In genomic region chrX:98850869-98851268, GRCm38 (mm10) we compare ENCODE assay signal across 25 mouse cellular contexts.
"Had no signal": no experiment of that assay in that cellular context is flagged by ENCODE, and none has a peak within 500 bp of the region (broad histone marks: within the 10 kb centered on the region; RNA-seq: fewer than 3 reads in every experiment).

No protein-coding gene starts in this region.

- H3K9me3 ChIP-seq: heart, embryonic 13.5 days; heart, embryonic 15.5 days; hindbrain, embryonic 13.5 days; hindbrain, embryonic 15.5 days; intestine, embryonic 15.5 days; limb, embryonic 10.5 days; limb, embryonic 12.5 days; liver, embryonic 13.5 days had no signal

- DNase-seq: gastrocnemius, adult 2 months; gastrocnemius, postnatal 10 days; gastrocnemius, postnatal 25 days; heart, adult 18-20 months; heart, postnatal 14 days; heart, postnatal 36 days; kidney, adult 18-20 months; kidney, adult 8-10 months; kidney, postnatal 10 days; kidney, postnatal 25 days; kidney, postnatal 4 days; liver; liver, embryonic 13.5 days had no signal

- H3K36me3 ChIP-seq: heart, embryonic 13.5 days; heart, embryonic 15.5 days; hindbrain, embryonic 13.5 days; hindbrain, embryonic 15.5 days; intestine, embryonic 15.5 days; limb, embryonic 10.5 days; limb, embryonic 12.5 days; liver, embryonic 13.5 days had no signal

- H3K4me2 ChIP-seq: heart, embryonic 11.5 days; heart, embryonic 13.5 days; heart, embryonic 15.5 days; hindbrain, embryonic 13.5 days; hindbrain, embryonic 15.5 days; intestine, embryonic 15.5 days; limb, embryonic 12.5 days; liver, embryonic 13.5 days had no signal

- H3K4me3 ChIP-seq: gastrocnemius, adult 2 months; heart, embryonic 13.5 days; heart, embryonic 15.5 days; hindbrain, embryonic 13.5 days; hindbrain, embryonic 15.5 days; intestine, embryonic 15.5 days; layer of hippocampus, adult 2 months; left cerebral cortex, adult 2 months; limb, embryonic 10.5 days; limb, embryonic 12.5 days; liver, embryonic 13.5 days had no signal

- H3K4me1 ChIP-seq: heart, embryonic 15.5 days; hindbrain, embryonic 13.5 days; hindbrain, embryonic 15.5 days; intestine, embryonic 15.5 days; limb, embryonic 10.5 days; limb, embryonic 12.5 days; liver, embryonic 13.5 days had no signal

- H3K27me3 ChIP-seq: heart, embryonic 15.5 days; hindbrain, embryonic 13.5 days; hindbrain, embryonic 15.5 days; intestine, embryonic 15.5 days had no signal

- ATAC-seq: hindbrain, postnatal 0 days; intestine, embryonic 15.5 days; intestine, postnatal 0 days had no signal

- H3K9ac ChIP-seq: heart, embryonic 13.5 days; heart, embryonic 15.5 days; hindbrain, embryonic 13.5 days; hindbrain, embryonic 15.5 days; intestine, embryonic 15.5 days; limb, embryonic 12.5 days; liver, embryonic 13.5 days had no signal

- H3K27ac ChIP-seq: heart, embryonic 13.5 days; heart, embryonic 15.5 days; hindbrain, embryonic 13.5 days; hindbrain, embryonic 15.5 days; hindbrain, postnatal 0 days; intestine, embryonic 15.5 days; layer of hippocampus, adult 2 months; left cerebral cortex, adult 2 months; limb, embryonic 10.5 days; limb, embryonic 12.5 days; liver, embryonic 13.5 days had no signal
